Mouse (Mus musculus) cerebellum, adult 2 months (tissue): ENCODE data around the gene Tmem237. TPM values are rescaled to one million over a fixed set of nuclear protein-coding genes. Genes with fewer than 3 reads are reported as not detected.
A peak's percentile ranks its signal among the peaks of the same experiment; 100 is the strongest.

ENCODE experiments used
- DNase-seq, 2 experiments: peaks; one replicate each; pipeline ENCODE4 v3.0.0; 2021
- H3K27ac ChIP-seq: fragments of 200-500 bp; 2 replicates; pipeline ENCODE4 v1.5.1; 2012; ENCODE audit warnings: low read length, control low read depth, inconsistent platforms; ENCODE audit not compliant: insufficient read depth
- H3K27me3 ChIP-seq: fragments of 200-500 bp; 2 replicates; pipeline ENCODE4 v1.6.1; 2012; ENCODE audit warnings: inconsistent platforms, mild to moderate bottlenecking, low read length, moderate library complexity; ENCODE audit not compliant: control insufficient read depth, insufficient read depth
- H3K4me1 ChIP-seq: fragments of 200-500 bp; 2 replicates; pipeline ENCODE4 v1.6.1; 2011; ENCODE audit warnings: low read length; ENCODE audit not compliant: control insufficient read depth, insufficient read depth
- H3K4me3 ChIP-seq: fragments of 200-500 bp; replicated peaks from 2 replicates; pipeline ENCODE3; 2011; ENCODE audit warnings: mild to moderate bottlenecking, low read depth, low read length, control low read depth; ENCODE audit not compliant: insufficient read depth
- CTCF ChIP-seq: fragments of 200-500 bp; IDR thresholded peaks from 2 replicates; pipeline ENCODE4 v1.5.1; 2011; ENCODE audit warnings: low read depth, mild to moderate bottlenecking, control low read depth, low read length, moderate library complexity, borderline replicate concordance; ENCODE audit not compliant: insufficient read depth
- POLR2A ChIP-seq: fragments of 200-500 bp; IDR thresholded peaks from 2 replicates; pipeline ENCODE4 v1.6.1; 2011; ENCODE audit warnings: low read length, control low read depth, borderline replicate concordance; ENCODE audit not compliant: insufficient read depth
- WGBS: fragments of 180-500 bp; shearing (Covaris S2); methylation state at CpG from one replicate; pipeline ENCODE4 v1.1.7; 2018; 5-methylcytosine and 5-hydroxymethylcytosine counted together
- polyA plus RNA-seq: library from polyadenylated mRNA; depleted of rRNA; stranded (reverse); fragments of >200 nt; gene quantifications from 2 replicates; pipeline ENCODE4 v1.2.3, GENCODE M21; 2012

The Tmem237 gene
- polyA plus RNA-seq, 1 experiment = 22.2 TPM

GRCm38 (mm10) chr1:59162309-59163024, 42.3 kb upstream of the Tmem237 start:
- Histone ChIP-seq H3K4me3 (no peak overlapping the region), H3K27me3 (no peaks in the 10 kb centered on the region), H3K27ac (no peak overlapping the region), H3K4me1 (peaks cover 48% of the 10 kb centered on the region)
- WGBS = 11% methylated on average over 8 of the region's 8 CpGs
- DNase-seq = peak; percentile 47 to 65
- no peak for TF ChIP-seq POLR2A
- TF ChIP-seq CTCF = no peak

DNA sequence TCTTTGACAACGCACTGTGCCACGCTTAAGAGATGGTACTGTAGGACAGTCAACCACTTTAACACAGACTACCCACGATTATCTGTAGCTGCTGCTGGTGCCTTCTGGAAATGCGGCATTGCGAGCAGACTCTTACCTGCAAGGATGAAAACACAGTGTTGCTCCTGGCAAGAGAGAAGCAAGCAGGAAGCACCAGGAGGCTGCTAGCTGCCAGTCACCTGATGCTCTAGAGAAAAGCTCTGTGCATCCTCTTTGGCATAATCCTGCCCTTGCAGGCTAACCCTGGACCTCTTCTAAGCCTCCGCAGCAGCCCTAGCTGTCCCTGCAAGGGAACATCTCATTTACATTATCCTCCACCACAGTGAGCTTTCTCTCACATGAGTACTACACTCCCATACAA, 41.2 kb upstream of the Tmem237 start:
- Histone ChIP-seq H3K4me1 (peaks cover 48% of the 10 kb centered on the region), H3K27me3 (no peaks in the 10 kb centered on the region), H3K27ac (peak overlapping the region; percentile 38), H3K4me3 (no peak overlapping the region)
- DNase-seq = peak; percentile 58 to 69
- TF ChIP-seq POLR2A (no peak), CTCF (no peak)
- WGBS = 46% methylated on average over 6 of the region's 6 CpGs

DNA sequence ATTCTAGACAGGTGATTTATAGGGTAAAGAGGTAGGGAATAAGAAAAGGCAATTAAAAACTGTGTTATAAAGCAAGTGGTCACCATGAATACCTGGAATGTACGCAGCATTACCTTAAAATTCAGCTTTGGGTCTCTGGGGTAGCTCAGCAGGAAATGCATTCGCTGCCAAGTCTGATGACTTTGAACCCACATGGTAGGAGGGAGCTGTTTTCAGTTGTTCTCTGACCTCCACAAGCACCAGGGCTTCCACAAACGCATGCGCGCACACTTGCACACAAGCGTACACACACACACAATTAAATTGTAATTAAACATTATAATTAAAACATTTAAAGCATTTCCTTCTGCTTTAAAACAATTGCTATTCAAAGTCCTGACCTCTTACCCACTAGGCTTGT, 40.7 kb upstream of the Tmem237 start:
- no peak overlapping the region for H3K27ac ChIP-seq
- WGBS = 70% methylated on average over 6 of the region's 6 CpGs
- peaks cover 45% of the 10 kb centered on the region for H3K4me1 ChIP-seq
- no peaks in the 10 kb centered on the region for H3K27me3 ChIP-seq
- no peak for TF ChIP-seq POLR2A
- no peak for TF ChIP-seq CTCF
- peak in 1 of 2 experiments; percentile 29 for DNase-seq
- no peak overlapping the region for H3K4me3 ChIP-seq

GRCm38 (mm10) chr1:59159136-59159535, 38.9 kb upstream of the Tmem237 start:
- Histone ChIP-seq H3K27ac (no peak overlapping the region), H3K4me1 (peaks cover 37% of the 10 kb centered on the region), H3K27me3 (no peaks in the 10 kb centered on the region), H3K4me3 (no peak overlapping the region)
- TF ChIP-seq POLR2A (no peak), CTCF (no peak)
- 69% methylated on average over 3 of the region's 3 CpGs for WGBS
- DNase-seq = no peak

DNA sequence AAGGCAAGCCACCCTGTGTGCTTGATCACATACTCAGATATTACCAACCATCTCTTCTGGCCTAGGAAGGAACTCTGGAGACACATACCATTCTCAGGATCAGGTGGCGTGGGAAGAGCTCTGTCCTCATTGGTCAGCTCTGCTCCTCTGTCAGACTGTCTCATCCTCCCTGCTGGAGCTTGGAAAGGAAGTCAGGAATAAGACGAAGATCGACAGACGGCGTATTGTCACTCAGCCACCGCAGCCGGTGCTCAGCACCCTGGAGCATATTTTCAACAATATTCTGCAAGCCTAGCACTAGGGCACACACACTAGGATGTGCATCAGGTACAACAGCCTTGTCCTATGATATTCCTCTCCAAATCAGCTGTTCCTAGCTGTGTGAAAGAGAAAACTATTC, 38.3 kb upstream of the Tmem237 start:
- TF ChIP-seq CTCF (no peak), POLR2A (no peak)
- H3K27me3 ChIP-seq = no peaks in the 10 kb centered on the region
- no peak overlapping the region for H3K27ac ChIP-seq
- WGBS = 34% methylated on average over 7 of the region's 7 CpGs
- no peak overlapping the region for H3K4me3 ChIP-seq
- peaks cover 33% of the 10 kb centered on the region for H3K4me1 ChIP-seq
- peak; percentile 45 to 57 for DNase-seq

DNA sequence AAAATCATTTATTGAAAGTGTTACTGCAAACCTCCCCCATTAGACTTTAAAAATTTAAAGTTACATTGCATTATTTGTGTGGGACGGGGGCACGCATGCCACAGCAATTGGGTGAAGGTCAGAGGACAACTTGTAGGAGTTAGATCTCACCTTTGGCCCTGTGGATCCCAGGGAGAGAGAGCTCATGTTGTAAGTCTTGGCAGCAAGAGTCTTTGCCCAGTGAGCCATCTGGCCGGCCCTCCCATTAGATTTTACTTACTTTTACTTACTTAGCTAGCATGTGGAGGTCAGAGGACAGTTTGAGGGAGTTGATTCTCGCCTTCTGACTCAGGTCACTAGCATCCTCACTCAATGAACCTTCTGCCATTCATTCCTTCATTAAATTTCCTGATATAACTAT, 37.6 kb upstream of the Tmem237 start:
- TF ChIP-seq CTCF = no peak
- TF ChIP-seq POLR2A = no peak
- H3K27ac ChIP-seq = no peak overlapping the region
- DNase-seq = no peak
- no peak overlapping the region for H3K4me3 ChIP-seq
- 76% methylated on average over 4 of the region's 4 CpGs for WGBS
- no peaks in the 10 kb centered on the region for H3K27me3 ChIP-seq
- peaks cover 27% of the 10 kb centered on the region for H3K4me1 ChIP-seq

DNA sequence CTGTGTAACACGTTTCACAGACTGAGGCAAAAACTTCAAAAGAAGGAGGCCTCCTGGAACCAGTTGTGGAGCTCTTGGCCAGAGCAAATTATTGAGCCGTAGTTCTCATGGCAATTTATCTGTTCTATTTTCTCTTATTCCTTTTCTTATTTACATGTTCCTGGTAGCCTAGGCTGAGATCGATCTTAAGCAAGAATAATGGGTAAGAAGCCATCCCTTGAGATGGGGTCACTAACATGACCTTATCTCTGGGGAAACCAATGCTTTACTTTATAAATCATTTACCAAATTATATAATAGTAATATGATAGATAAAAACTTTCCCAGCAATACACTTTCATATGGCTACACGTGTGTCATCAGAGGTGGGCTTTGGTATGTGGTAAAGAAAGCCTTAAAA, 32.1 kb upstream of the Tmem237 start:
- H3K4me1 ChIP-seq = no peaks in the 10 kb centered on the region
- no peak overlapping the region for H3K4me3 ChIP-seq
- TF ChIP-seq CTCF (no peak), POLR2A (no peak)
- no peak overlapping the region for H3K27ac ChIP-seq
- no peak for DNase-seq
- H3K27me3 ChIP-seq = no peaks in the 10 kb centered on the region
- WGBS = 69% methylated on average over 4 of the region's 4 CpGs

GRCm38 (mm10) chr1:59150542-59150941, 30.3 kb upstream of the Tmem237 start:
- Histone ChIP-seq H3K4me3 (no peak overlapping the region), H3K27ac (no peak overlapping the region), H3K27me3 (no peaks in the 10 kb centered on the region), H3K4me1 (no peaks in the 10 kb centered on the region)
- 83% methylated on average over 5 of the region's 5 CpGs for WGBS
- TF ChIP-seq CTCF (no peak), POLR2A (no peak)
- DNase-seq = no peak
